Mouse (Mus musculus) heart, embryonic 13.5 days (tissue): ENCODE results near the gene Nipal1. TPM values are rescaled to one million over a fixed set of nuclear protein-coding genes. Genes with fewer than 3 reads are reported as not detected.

Experiments used
- ATAC-seq: fragments of 200-750 bp; cut with Nextera tagmentation; 2 replicates; pipeline ENCODE4 v1.8.0; 2017; ENCODE audit warnings: moderate TSS enrichment; ENCODE audit not compliant: insufficient number of reproducible peaks, low FRiP score, low TSS enrichment; ENCODE audit errors: extremely low read depth
- H3K27ac ChIP-seq: fragments of 300-500 bp; sonication (generic); replicated peaks from 2 replicates; pipeline ENCODE4 v1.5.1; 2015; ENCODE audit warnings: moderate library complexity, mild to moderate bottlenecking, inconsistent platforms
- H3K27me3 ChIP-seq: fragments of 300-500 bp; sonication (generic); replicated peaks from 2 replicates; pipeline ENCODE4 v1.6.1; 2015; ENCODE audit warnings: mild to moderate bottlenecking, inconsistent platforms
- H3K36me3 ChIP-seq: fragments of 300-500 bp; sonication (generic); 2 replicates; pipeline ENCODE4 v1.6.1; 2015; ENCODE audit warnings: mild to moderate bottlenecking, inconsistent platforms
- H3K4me1 ChIP-seq: fragments of 300-500 bp; sonication (generic); 2 replicates; pipeline ENCODE4 v1.6.1; 2015; ENCODE audit warnings: inconsistent platforms
- H3K4me2 ChIP-seq: fragments of 300-500 bp; sonication (generic); 2 replicates; pipeline ENCODE4 v1.6.1; 2015; ENCODE audit warnings: inconsistent platforms, mild to moderate bottlenecking, moderate library complexity
- H3K4me3 ChIP-seq: fragments of 300-500 bp; sonication (generic); 2 replicates; pipeline ENCODE4 v1.5.1; 2015; ENCODE audit warnings: moderate library complexity, mild to moderate bottlenecking, inconsistent platforms
- H3K9ac ChIP-seq: fragments of 300-500 bp; sonication (generic); 2 replicates; pipeline ENCODE4 v1.6.1; 2015; ENCODE audit warnings: inconsistent platforms, mild to moderate bottlenecking, moderate library complexity
- H3K9me3 ChIP-seq: fragments of 300-500 bp; sonication (generic); 2 replicates; pipeline ENCODE4 v1.6.1; 2016; ENCODE audit warnings: inconsistent platforms
- WGBS: fragments of 180-500 bp; shearing (Covaris S2); methylation state at CpG from one replicate; pipeline ENCODE4 v1.1.7; 2015; ENCODE audit warnings: mixed read lengths; 5-methylcytosine and 5-hydroxymethylcytosine counted together
- polyA plus RNA-seq: library from polyadenylated mRNA; unstranded; fragments of >200 nt; fragmentation: Nextera tagmentation; extraction: Ambion mirVana; gene quantifications from 2 replicates; pipeline ENCODE4 v1.2.1, GENCODE M21; 2015

Gene Nipal1
- polyA plus RNA-seq, 1 experiment from 2014 or later: 0.35 TPM

GRCm38 (mm10) chr5:72702202-72702601 is 54.6 kb downstream of the Nipal1 start:
- Histone ChIP-seq H3K9ac (no peak overlapping the region), H3K27me3 (no peaks in the 10 kb centered on the region)
- ATAC-seq: no peak

DNA sequence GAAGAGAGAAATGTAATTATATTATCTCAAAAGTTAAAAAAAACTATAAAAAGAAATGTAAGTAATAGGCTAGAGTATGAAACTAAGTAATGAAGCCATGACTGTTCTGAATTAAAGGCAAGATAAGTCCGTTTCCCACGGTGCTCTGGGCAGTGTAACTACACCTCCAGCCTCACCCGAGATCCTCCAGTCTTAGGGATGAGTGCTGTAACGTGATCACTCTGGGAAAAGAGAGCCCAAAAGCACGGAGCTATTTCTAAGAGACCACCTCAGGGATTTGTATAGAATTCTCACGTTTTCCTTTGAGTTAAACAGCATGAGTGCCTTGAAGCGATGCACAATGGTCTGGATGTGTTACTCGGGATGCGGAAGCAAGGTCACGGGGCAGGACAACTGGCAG is 58.5 kb downstream of the Nipal1 start:
- 63% methylated on average over 10 of the region's 10 CpGs for WGBS
- H3K9me3 ChIP-seq: peaks cover 5% of the 10 kb centered on the region; the same call in 1 of the 2 replicates
- no peak overlapping the region for H3K9ac ChIP-seq
- H3K27me3 ChIP-seq: no peaks in the 10 kb centered on the region
- no peak overlapping the region for H3K4me3 ChIP-seq
- no peak for ATAC-seq
- H3K4me2 ChIP-seq: no peak overlapping the region
- H3K27ac ChIP-seq: no peak overlapping the region
- no peaks in the 10 kb centered on the region for H3K4me1 ChIP-seq
- H3K36me3 ChIP-seq: no peaks in the 10 kb centered on the region

More at GRCm38 (mm10) chr5:72702202-72702601, 54.6 kb downstream of the Nipal1 start:
- Histone ChIP-seq H3K4me1 (no peaks in the 10 kb centered on the region), H3K4me2 (no peak overlapping the region), H3K36me3 (no peaks in the 10 kb centered on the region), H3K27ac (no peak overlapping the region), H3K4me3 (no peak overlapping the region), H3K9me3 (peaks cover 5% of the 10 kb centered on the region; the same call in 1 of the 2 replicates)

DNA sequence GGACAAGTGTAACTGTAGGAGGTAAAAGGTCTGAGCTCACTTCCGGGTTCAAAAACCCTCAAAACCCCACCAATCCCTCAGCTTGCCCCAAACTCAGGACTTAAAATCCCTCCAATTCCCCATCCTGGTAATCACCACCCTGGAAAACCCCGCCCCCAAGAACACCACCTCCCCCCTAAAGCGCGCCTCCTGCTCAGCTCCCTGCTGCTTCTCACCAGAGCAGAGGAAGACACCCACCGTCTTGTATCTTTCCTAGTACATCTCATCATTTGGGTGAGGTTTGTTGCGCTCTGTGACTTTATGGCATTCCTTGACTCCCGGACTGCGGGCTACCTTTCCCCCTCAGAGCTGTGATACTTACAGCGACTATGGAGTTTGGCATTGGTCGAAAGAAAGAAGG is 59.1 kb downstream of the Nipal1 start:
- H3K4me3 ChIP-seq: no peak overlapping the region
- H3K27me3 ChIP-seq: no peaks in the 10 kb centered on the region
- no peak overlapping the region for H3K27ac ChIP-seq
- 57% methylated on average over 10 of the region's 10 CpGs for WGBS
- no peak overlapping the region for H3K4me2 ChIP-seq
- H3K9me3 ChIP-seq: peaks cover 5% of the 10 kb centered on the region; the same call in 1 of the 2 replicates
- no peaks in the 10 kb centered on the region for H3K4me1 ChIP-seq
- no peak overlapping the region for H3K9ac ChIP-seq
- ATAC-seq: no peak
- no peaks in the 10 kb centered on the region for H3K36me3 ChIP-seq

GRCm38 (mm10) chr5:72709451-72709850 is 61.9 kb downstream of the Nipal1 start:
- Histone ChIP-seq H3K36me3 (no peaks in the 10 kb centered on the region), H3K4me3 (no peak overlapping the region), H3K9me3 (peaks cover 5% of the 10 kb centered on the region; the same call in 1 of the 2 replicates), H3K9ac (no peak overlapping the region), H3K27ac (no peak overlapping the region), H3K4me1 (no peaks in the 10 kb centered on the region), H3K4me2 (no peak overlapping the region), H3K27me3 (no peaks in the 10 kb centered on the region)
- 82% methylated on average over 13 of the region's 13 CpGs for WGBS
- ATAC-seq: no peak

- no peak for ATAC-seq
- no peaks in the 10 kb centered on the region for H3K27me3 ChIP-seq
- no peaks in the 10 kb centered on the region for H3K4me1 ChIP-seq
- no peak overlapping the region for H3K27ac ChIP-seq
- H3K4me2 ChIP-seq: no peak overlapping the region
- H3K9me3 ChIP-seq: peaks cover 5% of the 10 kb centered on the region; the same call in 1 of the 2 replicates
- no peaks in the 10 kb centered on the region for H3K36me3 ChIP-seq
- H3K9ac ChIP-seq: no peak overlapping the region
- no peak overlapping the region for H3K4me3 ChIP-seq
- 81% methylated on average over 9 of the region's 9 CpGs for WGBS
These were observed 62.4 kb downstream of the Nipal1 start for GRCm38 (mm10) chr5:72709976-72710375.

GRCm38 (mm10) chr5:72710572-72711278 is 63.1 kb downstream of the Nipal1 start:
- ATAC-seq: no peak
- 24% methylated on average over 4 of the region's 4 CpGs for WGBS
- no peak overlapping the region for H3K4me2 ChIP-seq
- no peak overlapping the region for H3K4me3 ChIP-seq
- no peaks in the 10 kb centered on the region for H3K9me3 ChIP-seq
- H3K27me3 ChIP-seq: no peaks in the 10 kb centered on the region
- no peaks in the 10 kb centered on the region for H3K36me3 ChIP-seq
- no peaks in the 10 kb centered on the region for H3K4me1 ChIP-seq
- H3K27ac ChIP-seq: no peak overlapping the region
- no peak overlapping the region for H3K9ac ChIP-seq

GRCm38 (mm10) chr5:72720587-72720986 is 73.0 kb downstream of the Nipal1 start:
- no peak for ATAC-seq

More at GRCm38 (mm10) chr5:72720587-72720986, 73.0 kb downstream of the Nipal1 start:
- Histone ChIP-seq H3K4me1 (no peaks in the 10 kb centered on the region), H3K27me3 (no peaks in the 10 kb centered on the region), H3K9me3 (no peaks in the 10 kb centered on the region), H3K9ac (no peak overlapping the region), H3K27ac (no peak overlapping the region), H3K4me3 (no peak overlapping the region), H3K36me3 (no peaks in the 10 kb centered on the region), H3K4me2 (no peak overlapping the region)
- 56% methylated on average over 7 of the region's 7 CpGs for WGBS

Other genes starting within 250 kb of the Nipal1 start
- gene Corin, start 143.3 kb upstream of the Nipal1 start, polyA plus RNA-seq: 21.7 and 24.1 TPM in 2 replicates
- gene Nfxl1, start 88.1 kb upstream of the Nipal1 start, polyA plus RNA-seq: 8.6 and 10.4 TPM in 2 replicates
- gene Zar1, start 66.5 kb upstream of the Nipal1 start, polyA plus RNA-seq: 0.15 and 0.25 TPM in 2 replicates
- gene Gm5868, start 60.2 kb upstream of the Nipal1 start, polyA plus RNA-seq: 0.23 TPM in 1 of 2 replicates, not detected in the other
- not detected in 2 replicates for gene Cnga1, start 3.5 kb upstream of the Nipal1 start, polyA plus RNA-seq
- gene Txk, start 105.0 kb downstream of the Nipal1 start, polyA plus RNA-seq: 0.10 and 0.20 TPM in 2 replicates
- gene Tec, start 220.7 kb downstream of the Nipal1 start, polyA plus RNA-seq: 15.1 and 17.2 TPM in 2 replicates